Mouse (Mus musculus): ENCODE results near the gene Arid5a.

Arid5a gene

GRCm38 (mm10) chr1:36296466-36297149, 10.9 kb upstream of the Arid5a start:
- no peak for DNase-seq

- no peak for DNase-seq
Observed at GRCm38 (mm10) chr1:36298107-36298506, 9.4 kb upstream of the Arid5a start.

- no peak for DNase-seq
Observed at GRCm38 (mm10) chr1:36299126-36299525, 8.4 kb upstream of the Arid5a start.

- no peak for DNase-seq
Observed at GRCm38 (mm10) chr1:36299676-36300075, 7.9 kb upstream of the Arid5a start.

GRCm38 (mm10) chr1:36300486-36300885, 7.0 kb upstream of the Arid5a start:
- no peak for DNase-seq

- DNase-seq = no peak
Observed at GRCm38 (mm10) chr1:36302273-36302672, 5.3 kb upstream of the Arid5a start.

GRCm38 (mm10) chr1:36302957-36303356, 4.6 kb upstream of the Arid5a start:
- DNase-seq = no peak

- DNase-seq = peak; percentile 95
Observed at GRCm38 (mm10) chr1:36303381-36304320, 3.9 kb upstream of the Arid5a start.

GRCm38 (mm10) chr1:36304764-36305163, 2.8 kb upstream of the Arid5a start:
- DNase-seq = peak; percentile 71

- DNase-seq = no peak
Observed at GRCm38 (mm10) chr1:36306120-36306519, 1.4 kb upstream of the Arid5a start.

GRCm38 (mm10) chr1:36307121-36307494, 425 bp upstream of the Arid5a start:
- DNase-seq = no peak

GRCm38 (mm10) chr1:36308451-36308901, 943 bp downstream of the Arid5a start:
- no peak for DNase-seq

GRCm38 (mm10) chr1:36308966-36309475, 1.5 kb downstream of the Arid5a start:
- no peak for DNase-seq

- DNase-seq = peak; percentile 85
Observed at GRCm38 (mm10) chr1:36309498-36309901, 2.0 kb downstream of the Arid5a start.

GRCm38 (mm10) chr1:36314959-36315775, 7.6 kb downstream of the Arid5a start:
- DNase-seq = no peak

- DNase-seq = no peak
Observed at GRCm38 (mm10) chr1:36315776-36316100, 8.2 kb downstream of the Arid5a start.

GRCm38 (mm10) chr1:36321164-36321563, 13.6 kb downstream of the Arid5a start:
- DNase-seq = no peak

- DNase-seq = no peak
Observed at GRCm38 (mm10) chr1:36321829-36322573, 14.5 kb downstream of the Arid5a start.

GRCm38 (mm10) chr1:36323076-36323475, 15.5 kb downstream of the Arid5a start:
- peak; percentile 43 for DNase-seq

- DNase-seq = peak; percentile 81
Observed at GRCm38 (mm10) chr1:36323746-36324448, 16.4 kb downstream of the Arid5a start.

- DNase-seq = no peak
Observed at GRCm38 (mm10) chr1:36325900-36326321, 18.4 kb downstream of the Arid5a start.

- no peak for DNase-seq
Observed at GRCm38 (mm10) chr1:36326815-36327214, 19.3 kb downstream of the Arid5a start.
